Mouse (Mus musculus) v-Abl transformed pro-B cells (cell line): ENCODE data around the gene Aldh2.
"Not testable (repeated sequence)": the region's sequence is repeated elsewhere in the genome, so short reads cannot be mapped to it uniquely, and the experiment has no call there.

Source experiments
- in situ Hi-C, 2 experiments: fragments of 400-800 bp; cut with MboI; formaldehyde crosslinking; loops; one replicate each; pipeline ENCODE4 v1.15.1; 2025; ENCODE audit not compliant: unreplicated experiment in 2 of 2

Aldh2 gene

DNA sequence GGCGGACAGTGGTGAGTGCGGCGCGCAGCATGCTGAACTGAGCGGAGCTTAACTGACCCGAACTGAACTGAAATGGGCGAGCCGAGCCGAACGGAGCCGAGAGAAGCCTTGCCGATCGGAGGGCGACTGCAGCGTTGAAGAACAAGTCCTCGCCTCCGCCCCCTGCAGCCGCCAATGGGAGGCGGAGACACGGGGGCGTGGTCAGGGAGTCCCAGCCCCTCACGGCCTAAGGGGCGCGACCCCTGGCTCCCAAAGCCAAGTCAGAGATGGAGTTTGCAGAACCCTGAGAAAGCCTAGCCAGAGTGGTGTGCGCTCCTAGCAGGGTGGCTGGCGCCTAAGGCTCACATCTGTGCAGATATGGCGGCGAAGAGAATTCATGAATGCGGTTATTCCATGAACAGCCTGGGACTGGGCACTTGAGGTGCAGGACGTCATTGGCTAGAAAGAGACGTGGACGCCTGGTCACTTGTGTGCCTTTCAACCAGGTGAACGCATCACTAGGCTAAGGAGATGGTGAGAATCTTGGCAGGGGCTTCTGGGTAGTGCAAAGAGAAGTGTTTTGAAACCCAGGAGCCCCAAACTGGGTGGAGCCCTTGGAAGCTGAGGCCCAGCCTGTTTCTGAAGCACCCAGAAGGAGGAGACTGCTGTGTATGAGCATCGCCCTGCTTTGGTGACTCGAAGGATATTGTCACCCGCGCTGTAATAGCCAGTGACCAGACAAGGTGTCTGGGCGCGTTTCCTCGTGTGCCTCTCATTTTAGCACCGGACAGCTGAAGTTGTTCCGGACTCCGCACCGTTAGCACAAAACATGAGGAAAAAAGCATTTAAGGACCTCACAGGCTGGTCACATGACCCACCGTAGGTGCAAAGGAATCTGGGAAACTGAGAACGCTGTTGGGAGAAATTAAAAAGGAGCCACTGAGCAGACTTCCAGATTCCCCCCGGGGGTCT lies at the start of gene Aldh2:
Gene Aldh2, minus strand, starts transcription at position 374 of the 951 bp plus-strand sequence.
- in situ Hi-C loops = no loop called here

- in situ Hi-C loops = no loop called here
Observed at GRCm38 (mm10) chr5:121639601-121640000, 46.0 kb upstream of the Aldh2 start.

GRCm38 (mm10) chr5:121637296-121637695 lies 43.7 kb upstream of the Aldh2 start:
- in situ Hi-C loops = no loop called here

DNA sequence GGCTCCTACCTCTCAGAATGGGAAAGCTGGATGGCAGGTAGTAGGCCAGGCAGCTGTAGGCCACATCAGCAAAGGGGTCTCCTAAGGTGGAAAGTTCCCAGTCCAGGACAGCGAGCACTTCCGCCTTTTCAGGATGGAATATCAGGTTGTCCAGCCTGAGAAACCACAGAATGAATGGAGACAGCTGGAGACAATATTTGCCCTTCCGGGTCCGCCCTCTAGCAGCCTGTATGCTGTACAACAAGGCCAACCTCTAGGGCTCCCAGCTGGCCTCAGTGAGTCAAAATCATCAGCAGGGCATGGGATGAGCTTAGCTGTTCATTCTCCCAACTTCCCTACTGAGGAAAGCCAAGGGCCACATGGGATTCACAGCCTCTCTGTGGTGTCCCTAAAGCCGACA lies 41.0 kb upstream of the Aldh2 start:
- in situ Hi-C loops = no loop called here

GRCm38 (mm10) chr5:121632804-121633203 lies 39.2 kb upstream of the Aldh2 start:
- in situ Hi-C loops = no loop called here

DNA sequence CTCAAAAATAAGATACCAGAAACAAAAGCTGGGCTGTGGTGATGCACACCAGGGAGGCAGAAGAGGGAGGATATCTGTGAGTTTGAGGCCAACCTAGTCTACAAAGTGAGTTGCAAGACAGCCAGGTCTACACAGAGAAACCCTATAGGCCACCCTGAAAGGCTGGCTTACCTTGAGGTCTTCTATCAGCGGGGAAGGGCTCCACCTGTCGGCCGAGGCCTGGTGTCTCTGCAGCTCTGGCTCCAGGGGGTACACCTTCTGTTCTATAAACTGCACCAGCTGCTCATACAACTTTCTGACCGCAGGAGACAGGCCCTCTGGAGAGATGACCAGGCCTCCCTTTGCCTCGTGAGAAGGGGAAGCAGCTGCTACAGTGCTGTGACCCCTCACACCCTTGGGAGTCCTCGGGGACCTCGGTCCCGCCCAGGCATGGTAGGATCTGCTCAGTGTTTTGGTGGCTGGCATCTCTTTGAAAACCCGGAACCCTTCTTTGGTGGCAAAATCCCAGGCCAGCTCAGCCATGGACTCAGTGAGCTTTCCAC lies 37.6 kb upstream of the Aldh2 start:
- in situ Hi-C loops = not testable (repeated sequence)

DNA sequence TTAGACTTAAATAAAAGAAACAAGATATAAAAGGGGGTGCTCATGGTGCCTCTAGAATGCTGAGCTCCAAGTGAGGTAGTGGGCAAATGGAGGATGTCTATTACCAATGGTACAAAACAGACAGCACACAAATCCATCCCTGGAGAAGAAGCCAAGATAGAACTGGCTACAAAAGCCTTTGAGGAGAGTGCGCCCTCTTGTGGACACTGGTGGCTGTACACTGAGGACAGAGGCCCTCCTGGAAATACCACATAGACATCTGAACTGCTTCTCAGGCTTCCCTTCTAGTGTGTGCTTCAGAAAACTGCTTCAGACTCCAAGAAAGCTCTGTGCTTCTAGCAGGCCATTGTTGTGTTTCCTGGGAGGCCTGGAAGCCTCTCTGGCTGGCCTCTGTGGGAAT lies 34.2 kb upstream of the Aldh2 start:
- in situ Hi-C loops = loop anchor here in 1 of 2 experiments (10.0 kb wide), 1 partner anchor 217 kb away; the partner anchor contains the start of gene Pheta1

- in situ Hi-C loops = loop anchor here in 1 of 2 experiments (10.0 kb wide), 1 partner anchor 222 kb away; the partner anchor contains the start of gene Pheta1
Observed at GRCm38 (mm10) chr5:121623241-121623640, 29.6 kb upstream of the Aldh2 start.

DNA sequence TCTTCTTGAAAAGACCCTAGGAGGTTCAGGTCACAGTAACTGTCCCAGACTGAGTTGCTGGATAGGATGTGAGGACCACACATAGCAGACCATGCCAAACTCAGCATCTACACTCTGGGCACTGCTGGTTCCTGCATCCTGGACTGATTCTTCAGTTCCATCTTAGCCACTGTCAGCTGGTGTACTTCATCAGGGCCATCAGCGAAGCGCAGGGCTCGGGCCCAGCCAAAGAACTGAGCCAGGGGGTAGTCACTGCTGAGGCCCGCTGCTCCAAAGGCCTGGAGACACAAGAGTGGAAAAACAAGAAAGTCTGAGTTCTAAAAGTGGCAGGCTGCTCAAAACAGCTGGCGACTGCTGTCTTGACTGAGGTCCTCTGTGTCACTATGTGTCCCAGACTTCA lies 27.5 kb upstream of the Aldh2 start:
- in situ Hi-C loops = loop anchor here in 1 of 2 experiments (10.0 kb wide), 1 partner anchor 224 kb away; the partner anchor contains the start of gene Pheta1

GRCm38 (mm10) chr5:121618592-121619513 lies 25.2 kb upstream of the Aldh2 start, which contains the start of gene Acad12:
Gene Acad12, minus strand, starts transcription at chr5:121618938.
- in situ Hi-C loops = no loop called here

DNA sequence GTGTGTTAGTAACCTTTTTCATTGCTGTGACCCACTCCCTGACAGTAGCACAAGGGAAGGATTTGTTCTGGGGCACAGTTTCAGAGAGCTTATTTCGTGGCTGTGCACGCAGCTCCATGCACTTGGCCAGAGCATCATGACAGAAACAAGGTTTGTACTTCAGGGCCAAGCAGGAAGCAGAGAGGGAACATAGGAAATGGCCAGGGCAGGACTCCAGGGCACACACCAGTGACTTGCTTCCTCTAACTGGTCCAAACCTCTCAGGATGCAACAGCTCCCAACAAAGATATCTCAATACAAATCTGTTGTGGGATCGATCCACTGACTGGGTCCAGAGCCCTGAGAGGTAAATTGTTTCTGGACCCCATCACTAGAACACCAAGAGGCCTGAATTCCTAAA lies 21.3 kb upstream of the Aldh2 start:
- in situ Hi-C loops = not testable (repeated sequence)

DNA sequence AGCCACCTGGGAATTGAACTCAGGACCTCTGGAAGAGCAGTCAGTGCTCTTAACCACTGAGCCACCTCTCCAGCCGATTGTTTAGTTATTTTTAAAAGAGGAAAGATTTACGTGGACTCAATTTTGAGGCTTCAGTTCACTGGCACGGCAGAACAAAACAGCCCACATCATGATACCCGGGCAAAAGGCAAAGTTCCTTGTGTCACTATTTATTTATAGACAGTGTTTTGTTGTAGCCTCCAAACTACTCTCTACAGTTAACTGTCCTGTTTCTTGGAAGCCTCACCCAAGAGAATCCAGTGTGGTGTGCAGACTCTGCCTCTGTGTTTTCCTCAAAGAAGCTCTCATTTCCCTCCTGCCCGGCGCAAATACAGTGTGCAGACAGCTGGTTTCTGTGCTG lies 18.4 kb upstream of the Aldh2 start:
- in situ Hi-C loops = no loop called here

GRCm38 (mm10) chr5:121609556-121610135 lies 16.0 kb upstream of the Aldh2 start:
- in situ Hi-C loops = loop anchor here (5.0 to 10.0 kb wide), 4 partner anchors 62 to 165 kb away; partner anchors contain the start of genes Adam1a (in 2 of the 2), Gm42878 (in 2 of the 2), Mapkapk5 (in 2 of the 2) and Erp29 (in 1 of the 2)

DNA sequence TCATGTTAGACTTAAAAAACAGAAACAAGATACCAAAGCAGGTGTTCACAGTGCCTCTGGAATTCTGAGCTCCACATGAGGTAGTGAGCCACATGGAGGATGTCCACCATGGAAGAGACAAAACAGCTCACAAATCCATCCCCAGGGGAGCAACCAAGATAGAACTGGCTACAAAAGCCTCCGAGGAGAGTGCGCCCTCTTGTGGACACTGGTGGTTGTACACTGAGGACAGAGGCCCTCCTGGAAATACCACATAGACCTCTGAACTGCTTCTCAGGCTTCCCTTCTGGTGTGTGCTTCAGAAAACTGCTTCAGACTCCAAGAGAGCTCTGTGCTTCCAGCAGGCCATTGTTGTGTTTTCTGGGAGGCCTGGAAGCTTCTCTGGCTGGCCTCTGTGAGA lies 12.5 kb upstream of the Aldh2 start:
- in situ Hi-C loops = loop anchor here (5.0 to 10.0 kb wide), 4 partner anchors 59 to 161 kb away; partner anchors contain the start of genes Adam1a (in 2 of the 2), Gm42878 (in 2 of the 2), Mapkapk5 (in 2 of the 2) and Erp29 (in 1 of the 2)

DNA sequence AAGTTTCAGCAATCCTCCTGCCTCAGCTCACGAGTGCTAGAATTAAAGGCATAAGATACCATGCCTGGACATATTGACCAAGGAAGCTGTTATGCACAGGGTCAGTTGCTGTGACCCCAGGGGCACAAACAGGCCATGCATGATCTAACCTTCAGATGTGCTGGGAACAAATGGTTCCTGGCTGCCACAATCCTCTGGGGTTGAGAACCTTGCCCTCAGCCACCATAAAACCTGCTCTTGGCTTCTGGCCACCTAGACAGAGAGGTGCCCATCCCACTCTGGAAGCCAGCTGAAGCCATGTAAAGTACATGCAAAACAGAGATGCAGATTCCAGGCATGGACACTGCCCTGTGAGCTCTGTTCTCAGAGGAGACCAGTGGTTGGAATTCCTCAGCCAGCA lies 10.2 kb upstream of the Aldh2 start:
- in situ Hi-C loops = loop anchor here (10.0 kb wide), 2 partner anchors 59 to 159 kb away; partner anchors contain the start of genes Adam1a (in 1 of the 2), Gm42878 (in 1 of the 2) and Mapkapk5 (in 1 of the 2)

GRCm38 (mm10) chr5:121601547-121602299 lies 8.1 kb upstream of the Aldh2 start:
- in situ Hi-C loops = loop anchor here (10.0 kb wide), 2 partner anchors 57 to 157 kb away; partner anchors contain the start of genes Adam1a (in 1 of the 2), Gm42878 (in 1 of the 2) and Mapkapk5 (in 1 of the 2)

GRCm38 (mm10) chr5:121598871-121599610 lies 5.4 kb upstream of the Aldh2 start:
- in situ Hi-C loops = loop anchor here in 1 of 2 experiments (5.0 kb wide), 1 partner anchor 37 kb away; no protein-coding TSS in a partner anchor

- in situ Hi-C loops = loop anchor here in 1 of 2 experiments (5.0 kb wide), 1 partner anchor 36 kb away; no protein-coding TSS in a partner anchor
Observed at GRCm38 (mm10) chr5:121597991-121598537, 4.4 kb upstream of the Aldh2 start.
